Mouse (Mus musculus) spleen, postnatal 36 days (tissue): ENCODE results near the gene Atxn7.
A peak's percentile ranks its signal among the peaks of the same experiment; 100 is the strongest.
"Not testable (repeated sequence)": the region's sequence is repeated elsewhere in the genome, so short reads cannot be mapped to it uniquely, and the experiment has no call there.

Source experiments
- DNase-seq, 2 experiments: peaks; one replicate each; pipeline ENCODE4 v3.0.0; 2022; ENCODE audit warnings: low spot score in 2 of 2, mixed read lengths in 1 of 2

Gene Atxn7

GRCm38 (mm10) chr14:13982174-13982573 is 20.9 kb downstream of the Atxn7 start:
- no peak for DNase-seq

- DNase-seq, result no peak
Measured at GRCm38 (mm10) chr14:13988397-13988796, 27.2 kb downstream of the Atxn7 start.

- no peak for DNase-seq
Measured at GRCm38 (mm10) chr14:13990741-13991140, 29.5 kb downstream of the Atxn7 start.

- no peak for DNase-seq
Measured at GRCm38 (mm10) chr14:13995206-13996097, 34.2 kb downstream of the Atxn7 start.

GRCm38 (mm10) chr14:14002771-14003170 is 41.5 kb downstream of the Atxn7 start:
- no peak for DNase-seq

- no peak for DNase-seq
Measured at GRCm38 (mm10) chr14:14009712-14010111, 48.5 kb downstream of the Atxn7 start.

- DNase-seq, result peak; percentile 84 to 85
Measured at GRCm38 (mm10) chr14:14012383-14013251, 51.4 kb downstream of the Atxn7 start.

GRCm38 (mm10) chr14:14013252-14013711 is 52.0 kb downstream of the Atxn7 start:
- DNase-seq, result peak; percentile 13 to 35

GRCm38 (mm10) chr14:14014636-14015375 is 53.6 kb downstream of the Atxn7 start:
- no peak for DNase-seq

GRCm38 (mm10) chr14:14019155-14019894 is 58.1 kb downstream of the Atxn7 start:
- peak; percentile 39 to 43 for DNase-seq

- no peak for DNase-seq
Measured at GRCm38 (mm10) chr14:14021244-14021643, 60.0 kb downstream of the Atxn7 start.

GRCm38 (mm10) chr14:14025870-14026269 is 64.6 kb downstream of the Atxn7 start:
- no peak for DNase-seq

- no peak for DNase-seq
Measured at GRCm38 (mm10) chr14:14030621-14031020, 69.4 kb downstream of the Atxn7 start.

GRCm38 (mm10) chr14:14032842-14033241 is 71.6 kb downstream of the Atxn7 start:
- DNase-seq, result no peak

GRCm38 (mm10) chr14:14036352-14036751 is 75.1 kb downstream of the Atxn7 start:
- DNase-seq, result no peak

- DNase-seq, result no peak
Measured at GRCm38 (mm10) chr14:14038233-14038632, 77.0 kb downstream of the Atxn7 start.

GRCm38 (mm10) chr14:14042336-14042735 is 81.1 kb downstream of the Atxn7 start:
- peak; percentile 10 to 20 for DNase-seq

GRCm38 (mm10) chr14:14054386-14054785 is 93.1 kb downstream of the Atxn7 start:
- peak in 1 of 2 experiments; percentile 14 for DNase-seq

- not testable (repeated sequence) for DNase-seq
Measured at GRCm38 (mm10) chr14:14059606-14060005, 98.4 kb downstream of the Atxn7 start.

GRCm38 (mm10) chr14:14062531-14063245 is 101.4 kb downstream of the Atxn7 start:
- DNase-seq, result no peak
